Mouse (Mus musculus) brown adipose tissue, adult 24 weeks (tissue): Measurements from ENCODE around the gene Adat1. TPM values are rescaled to one million over a fixed set of nuclear protein-coding genes. Genes with fewer than 3 reads are reported as not detected.

Source experiments
- H3K27ac ChIP-seq: fragments of 200-500 bp; replicated peaks from 2 replicates; pipeline ENCODE4 v1.5.1; 2012; ENCODE audit warnings: low read depth, mild to moderate bottlenecking, low read length
- H3K4me1 ChIP-seq: fragments of 200-500 bp; 2 replicates; pipeline ENCODE4 v1.6.1; 2012; ENCODE audit warnings: low read length, mixed read lengths; ENCODE audit not compliant: control insufficient read depth, insufficient read depth, insufficient read length
- H3K4me3 ChIP-seq: fragments of 200-500 bp; 2 replicates; pipeline ENCODE4 v1.5.1; 2012; ENCODE audit warnings: low read depth, mild to moderate bottlenecking, low read length, moderate library complexity; ENCODE audit not compliant: insufficient read depth
- polyA plus RNA-seq: library from polyadenylated mRNA; stranded (reverse); fragments of >200 nt; gene quantifications from 2 replicates; pipeline ENCODE4 v1.2.4, GENCODE M21; 2012; ENCODE audit not compliant: missing spikeins, insufficient read depth, insufficient read length

The Adat1 gene
- polyA plus RNA-seq, 1 experiment = 1.5 TPM

GRCm38 (mm10) chr8:111989911-111990310 is 2.2 kb downstream of the Adat1 start:
- Histone ChIP-seq H3K27ac (no peak overlapping the region; the same call in 1 of the 2 replicates), H3K4me3 (peak overlapping the region; percentile 26; the same call in 1 of the 2 replicates), H3K4me1 (no peaks in the 10 kb centered on the region)

DNA sequence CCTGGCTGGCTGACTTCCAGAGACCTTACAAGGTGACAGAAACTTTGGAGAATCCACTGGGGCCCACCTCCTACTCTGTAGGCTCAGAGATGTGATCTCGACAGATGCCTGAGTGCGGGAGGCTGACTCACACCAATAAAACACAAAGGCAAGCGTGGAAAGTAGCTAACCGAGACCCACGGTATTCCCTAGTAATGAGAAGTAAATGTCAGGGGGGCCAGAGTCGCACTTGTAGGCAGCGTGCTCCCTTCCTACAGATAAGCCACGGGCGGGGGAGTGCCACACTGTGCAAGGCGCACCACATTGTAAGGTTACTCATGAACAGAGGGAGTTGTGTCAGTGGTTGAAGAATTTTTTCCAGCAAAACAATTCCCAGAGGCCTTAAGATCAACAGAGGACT is 7.6 kb downstream of the Adat1 start:
- Histone ChIP-seq H3K4me1 (no peaks in the 10 kb centered on the region), H3K27ac (no peak overlapping the region; the same call in 1 of the 2 replicates), H3K4me3 (no peak overlapping the region)

DNA sequence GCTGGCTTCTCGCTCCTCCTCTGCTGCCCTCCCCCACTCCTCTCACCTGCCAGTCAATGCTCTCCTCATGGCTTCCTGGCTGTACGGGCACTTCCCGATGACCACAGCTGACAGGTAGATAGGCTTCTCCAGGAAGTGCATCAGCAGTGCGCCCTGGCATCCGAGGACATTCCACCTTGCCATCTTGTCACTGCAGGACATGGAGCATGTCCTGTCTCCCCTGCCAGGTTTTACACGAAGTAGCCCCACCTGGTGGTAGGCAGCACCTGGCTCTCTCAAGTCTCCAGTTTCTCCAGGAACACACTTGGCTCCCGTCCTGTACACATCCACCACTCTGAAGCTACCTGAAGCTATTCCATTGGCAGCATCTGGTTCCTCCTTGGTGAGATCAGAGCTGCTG is 10.0 kb downstream of the Adat1 start:
- Histone ChIP-seq H3K27ac (no peak overlapping the region), H3K4me3 (no peak overlapping the region), H3K4me1 (no peaks in the 10 kb centered on the region)

DNA sequence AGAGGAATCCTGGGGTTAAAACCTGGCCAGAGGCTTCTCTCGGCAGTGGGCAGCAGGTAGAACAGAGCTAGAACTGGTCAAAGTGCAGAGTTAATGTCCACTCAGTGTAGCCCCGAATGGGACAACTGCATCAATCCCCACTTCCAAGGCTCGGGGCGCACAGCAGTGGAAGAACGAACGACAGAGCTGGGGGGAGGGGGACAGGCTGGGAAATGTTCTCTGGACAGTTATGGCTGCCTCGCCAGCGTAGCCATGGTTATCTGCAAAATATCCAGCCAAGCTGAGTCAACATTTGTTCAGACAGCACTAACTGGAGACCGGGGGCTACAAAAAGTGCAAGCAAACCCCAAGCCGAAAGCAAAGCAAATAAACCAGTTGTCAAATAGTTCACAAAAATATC is 14.0 kb downstream of the Adat1 start:
- Histone ChIP-seq H3K27ac (no peak overlapping the region), H3K4me1 (no peaks in the 10 kb centered on the region), H3K4me3 (no peak overlapping the region)

- Histone ChIP-seq H3K4me3 (no peak overlapping the region), H3K27ac (no peak overlapping the region; the same call in 1 of the 2 replicates), H3K4me1 (no peaks in the 10 kb centered on the region)
These were observed 15.8 kb downstream of the Adat1 start for GRCm38 (mm10) chr8:111976326-111976725.

DNA sequence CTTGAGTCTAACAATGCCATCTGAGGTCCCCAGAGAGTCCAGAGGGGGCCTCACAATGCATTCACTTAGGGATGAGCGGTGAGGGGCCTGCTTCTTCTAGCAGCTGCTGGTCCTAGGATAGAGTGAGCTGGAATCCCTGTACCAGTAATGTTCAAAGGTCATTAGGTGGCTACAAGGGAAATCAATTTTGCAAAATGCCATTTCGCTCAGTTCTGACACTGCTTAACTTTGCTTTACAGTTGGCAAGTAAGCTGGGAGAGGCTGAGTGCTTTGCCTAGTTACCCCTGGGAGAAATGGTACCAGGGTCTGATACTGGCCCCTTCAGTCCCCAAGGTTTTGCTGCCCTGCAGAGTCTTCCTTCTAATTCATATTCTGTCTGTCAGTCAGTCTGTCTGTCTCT is 16.4 kb downstream of the Adat1 start:
- Histone ChIP-seq H3K4me1 (no peaks in the 10 kb centered on the region), H3K4me3 (no peak overlapping the region), H3K27ac (no peak overlapping the region)

- no peaks in the 10 kb centered on the region for H3K4me1 ChIP-seq
- no peak overlapping the region for H3K27ac ChIP-seq
- H3K4me3 ChIP-seq = no peak overlapping the region
These were observed 18.0 kb downstream of the Adat1 start for GRCm38 (mm10) chr8:111974138-111974537.

GRCm38 (mm10) chr8:111968991-111969390 is 23.1 kb downstream of the Adat1 start:
- no peak overlapping the region for H3K4me3 ChIP-seq
- no peak overlapping the region for H3K27ac ChIP-seq
- no peaks in the 10 kb centered on the region for H3K4me1 ChIP-seq

DNA sequence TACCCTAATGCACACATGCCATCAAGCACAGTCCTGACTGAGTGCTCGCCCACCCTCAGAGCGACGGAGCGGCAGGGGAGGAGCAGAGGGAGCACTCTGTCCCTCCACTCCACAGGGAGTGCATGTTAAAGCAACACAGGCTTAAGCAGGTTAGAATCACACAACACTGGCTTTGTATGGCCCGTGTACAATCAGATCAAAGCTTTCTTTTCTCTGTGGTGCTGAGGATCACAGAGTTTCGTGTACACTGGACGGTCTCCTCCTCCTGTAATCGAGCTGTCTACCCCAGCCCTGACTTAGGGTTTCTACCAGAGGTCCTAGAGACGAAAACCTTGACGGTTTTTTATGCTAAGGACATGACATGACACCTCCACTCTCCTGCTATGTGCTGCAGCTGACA is 23.6 kb downstream of the Adat1 start:
- Histone ChIP-seq H3K27ac (no peak overlapping the region), H3K4me3 (no peak overlapping the region), H3K4me1 (no peaks in the 10 kb centered on the region)

- Histone ChIP-seq H3K4me1 (no peaks in the 10 kb centered on the region), H3K4me3 (no peak overlapping the region), H3K27ac (no peak overlapping the region)
These were observed 24.7 kb downstream of the Adat1 start for GRCm38 (mm10) chr8:111967246-111967870.

DNA sequence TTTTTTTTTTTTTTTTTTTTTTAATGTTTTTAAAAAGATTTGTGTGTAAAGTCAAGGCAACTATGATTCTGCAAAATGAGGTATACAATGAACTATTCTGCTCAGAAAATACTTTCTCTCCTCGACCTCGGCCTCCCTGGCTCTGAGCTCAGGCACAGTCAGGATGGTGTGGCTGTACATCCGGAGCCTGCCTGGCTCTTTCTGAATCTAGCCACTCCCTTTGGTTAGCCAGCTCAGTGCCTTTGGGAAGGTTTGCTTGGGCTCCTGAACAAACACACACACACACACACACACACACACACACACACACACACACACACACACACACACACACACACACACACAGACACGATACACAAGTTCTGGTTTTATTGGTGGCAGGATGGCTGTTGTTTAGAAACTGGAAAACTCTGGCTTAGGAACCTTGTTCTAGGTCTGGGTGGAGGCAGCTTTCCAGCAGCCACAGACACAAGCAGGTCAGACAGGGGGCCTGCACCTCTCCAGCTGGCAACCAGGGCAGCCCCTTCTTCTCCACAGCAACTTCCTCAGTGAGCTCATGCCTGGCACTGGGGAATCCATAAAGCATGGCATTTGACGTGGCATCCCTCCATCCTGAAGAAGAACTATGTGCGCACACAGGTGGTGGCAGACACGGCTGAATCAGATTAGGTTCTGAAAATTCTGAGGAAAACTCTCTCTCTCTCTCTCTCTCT is 27.1 kb downstream of the Adat1 start:
- Histone ChIP-seq H3K4me3 (no peak overlapping the region), H3K4me1 (no peaks in the 10 kb centered on the region)

DNA sequence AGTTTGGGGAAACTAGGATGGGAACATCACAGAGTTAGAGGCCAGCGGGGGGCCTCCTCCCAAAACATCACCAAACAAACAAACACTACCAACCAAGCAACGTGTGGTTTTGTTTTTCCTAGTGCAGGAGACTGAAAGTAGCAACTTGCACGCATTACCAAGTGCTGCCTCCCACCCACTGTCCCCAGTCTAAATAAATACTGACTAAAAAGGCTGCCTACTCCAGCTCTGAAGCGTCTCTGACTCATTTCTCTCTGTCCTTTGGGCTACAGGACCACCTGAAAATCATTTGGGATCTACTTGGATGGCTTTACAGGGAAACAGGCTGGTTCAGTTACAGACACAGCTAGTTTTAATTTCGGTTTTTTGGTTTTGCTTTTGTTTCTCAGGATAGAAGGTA is 27.8 kb downstream of the Adat1 start:
- H3K4me1 ChIP-seq = no peaks in the 10 kb centered on the region
- no peak overlapping the region for H3K27ac ChIP-seq
- no peak overlapping the region for H3K4me3 ChIP-seq

More for the DNA sequence above, 27.1 kb downstream of the Adat1 start:
- no peak overlapping the region for H3K27ac ChIP-seq

- Histone ChIP-seq H3K4me1 (no peaks in the 10 kb centered on the region), H3K4me3 (no peak overlapping the region), H3K27ac (no peak overlapping the region)
These were observed 28.6 kb downstream of the Adat1 start for GRCm38 (mm10) chr8:111963546-111963945.

- no peak overlapping the region for H3K4me3 ChIP-seq
- H3K27ac ChIP-seq = no peak overlapping the region
These were observed 29.0 kb downstream of the Adat1 start for GRCm38 (mm10) chr8:111963091-111963490.

DNA sequence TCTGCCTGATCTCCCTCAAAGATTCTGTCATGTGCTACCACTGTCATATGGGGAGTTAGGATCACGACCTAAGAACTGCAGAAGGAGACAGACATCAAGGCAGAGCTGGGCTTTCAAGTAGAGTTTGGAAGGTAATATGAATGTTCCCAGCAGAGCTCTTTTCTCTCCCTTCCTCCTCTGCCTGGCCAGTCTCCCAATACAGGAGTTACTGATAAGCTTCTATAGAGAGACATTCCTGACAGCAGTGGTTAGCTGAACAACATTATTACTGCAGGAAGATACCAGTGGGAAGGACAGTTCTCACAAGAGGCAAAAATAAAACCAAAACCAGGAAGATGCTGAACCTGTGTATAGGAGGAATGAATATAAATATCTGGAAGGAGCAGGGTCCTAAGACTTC is 29.5 kb downstream of the Adat1 start:
- H3K27ac ChIP-seq = no peak overlapping the region
- no peak overlapping the region for H3K4me3 ChIP-seq

More at GRCm38 (mm10) chr8:111963091-111963490, 29.0 kb downstream of the Adat1 start:
- no peaks in the 10 kb centered on the region for H3K4me1 ChIP-seq

DNA sequence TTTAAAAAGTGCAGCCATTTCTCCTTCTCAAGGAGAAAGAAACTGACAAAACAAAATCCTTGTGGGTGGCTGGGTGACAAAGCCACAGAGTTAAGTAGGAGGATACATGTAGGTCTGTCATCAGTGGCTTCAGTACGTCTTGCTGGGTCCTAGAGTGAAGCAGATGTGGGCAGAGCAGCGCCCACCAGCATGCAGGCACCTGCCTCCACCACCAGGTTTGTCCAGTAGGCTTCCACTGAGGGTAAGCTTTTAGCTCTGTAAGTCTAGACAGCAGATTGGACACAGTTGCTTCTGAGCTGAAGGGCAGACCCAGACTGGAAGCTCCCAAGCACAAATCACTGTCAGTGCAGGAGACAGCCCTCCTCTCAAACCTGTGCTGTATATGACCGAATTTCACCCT is 30.8 kb downstream of the Adat1 start:
- Histone ChIP-seq H3K4me3 (no peak overlapping the region), H3K4me1 (no peaks in the 10 kb centered on the region), H3K27ac (no peak overlapping the region)

More for the DNA sequence above, 29.5 kb downstream of the Adat1 start:
- no peaks in the 10 kb centered on the region for H3K4me1 ChIP-seq
